Mouse (Mus musculus) hindbrain, embryonic 11.5 days (tissue): ENCODE measurements at regions not wholly inside any gene's neighbourhood (a gene's known extent, or its start where the extent isn't known, plus 50 kb on each side); places are given as distances from the start of the nearest gene placed in this dataset.
"Not testable (repeated sequence)": the region's sequence is repeated elsewhere in the genome, so short reads cannot be mapped to it uniquely, and the experiment has no call there.

Source experiments
- ATAC-seq: fragments of 200-750 bp; cut with Nextera tagmentation; 2 replicates; pipeline ENCODE4 v1.8.0; 2017; ENCODE audit warnings: mild to moderate bottlenecking, moderate TSS enrichment, moderate library complexity; ENCODE audit not compliant: low FRiP score
- DNase-seq: peaks from one replicate; pipeline ENCODE4 v3.0.0-alpha.2; 2015; ENCODE audit warnings: low spot score
- H3K27ac ChIP-seq: fragments of 300-500 bp; sonication (generic); 2 replicates; pipeline ENCODE4 v1.5.1; 2014; ENCODE audit warnings: mild to moderate bottlenecking, low read depth, low read length
- H3K27me3 ChIP-seq: fragments of 300-500 bp; sonication (generic); 2 replicates; pipeline ENCODE4 v1.6.1; 2014; ENCODE audit warnings: mild to moderate bottlenecking, low read length, moderate library complexity, mixed read lengths; ENCODE audit not compliant: control insufficient read depth, insufficient read depth
- H3K36me3 ChIP-seq: fragments of 300-500 bp; sonication (generic); 2 replicates; pipeline ENCODE4 v1.6.1; 2014; ENCODE audit warnings: mild to moderate bottlenecking, low read length, moderate library complexity, mixed read lengths; ENCODE audit not compliant: control insufficient read depth, insufficient read depth
- H3K4me1 ChIP-seq: fragments of 300-500 bp; sonication (generic); replicated peaks from 2 replicates; pipeline ENCODE4 v1.6.1; 2014; ENCODE audit warnings: low read length, mixed read lengths; ENCODE audit not compliant: control insufficient read depth, insufficient read depth
- H3K4me2 ChIP-seq: fragments of 300-500 bp; sonication (generic); replicated peaks from 2 replicates; pipeline ENCODE4 v1.6.1; 2014; ENCODE audit warnings: mild to moderate bottlenecking, low read depth, low read length
- H3K4me3 ChIP-seq: fragments of 300-500 bp; sonication (generic); 2 replicates; pipeline ENCODE4 v1.5.1; 2014; ENCODE audit warnings: low read depth, low read length
- H3K9ac ChIP-seq: fragments of 300-500 bp; sonication (generic); 2 replicates; pipeline ENCODE4 v1.6.1; 2014; ENCODE audit warnings: low read depth, low read length
- H3K9me3 ChIP-seq: fragments of 300-500 bp; sonication (generic); 2 replicates; pipeline ENCODE4 v1.6.1; 2016; ENCODE audit warnings: low read length; ENCODE audit not compliant: control insufficient read depth
- WGBS: fragments of 180-500 bp; shearing (Covaris S2); extraction: QIAGEN DNeasy Blood & Tissue Kit; methylation state at CpG from one replicate; pipeline ENCODE4 v1.1.7; 2014; 5-methylcytosine and 5-hydroxymethylcytosine counted together

- not testable (repeated sequence) for H3K4me3 ChIP-seq, H3K4me1 ChIP-seq, H3K27ac ChIP-seq, H3K27me3 ChIP-seq, H3K36me3 ChIP-seq, ATAC-seq, H3K9me3 ChIP-seq, H3K4me2 ChIP-seq, DNase-seq, H3K9ac ChIP-seq
- 93% methylated on average over 8 of the region's 8 CpGs for WGBS
These were observed 83.8 kb upstream of the Abca1 start for GRCm38 (mm10) chr4:53243473-53243872.

GRCm38 (mm10) chr4:53239856-53240255 lies 80.2 kb upstream of the Abca1 start:
- H3K27me3 ChIP-seq, result no peaks in the 10 kb centered on the region
- H3K9me3 ChIP-seq, result no peaks in the 10 kb centered on the region
- no peaks in the 10 kb centered on the region for H3K4me1 ChIP-seq
- H3K4me2 ChIP-seq, result no peak overlapping the region
- no peak overlapping the region for H3K27ac ChIP-seq
- no peak overlapping the region for H3K9ac ChIP-seq
- DNase-seq (no peak), ATAC-seq (no peak)
- no peaks in the 10 kb centered on the region for H3K36me3 ChIP-seq
- WGBS, result 77% methylated on average over 5 of the region's 5 CpGs
- H3K4me3 ChIP-seq, result no peak overlapping the region

DNA sequence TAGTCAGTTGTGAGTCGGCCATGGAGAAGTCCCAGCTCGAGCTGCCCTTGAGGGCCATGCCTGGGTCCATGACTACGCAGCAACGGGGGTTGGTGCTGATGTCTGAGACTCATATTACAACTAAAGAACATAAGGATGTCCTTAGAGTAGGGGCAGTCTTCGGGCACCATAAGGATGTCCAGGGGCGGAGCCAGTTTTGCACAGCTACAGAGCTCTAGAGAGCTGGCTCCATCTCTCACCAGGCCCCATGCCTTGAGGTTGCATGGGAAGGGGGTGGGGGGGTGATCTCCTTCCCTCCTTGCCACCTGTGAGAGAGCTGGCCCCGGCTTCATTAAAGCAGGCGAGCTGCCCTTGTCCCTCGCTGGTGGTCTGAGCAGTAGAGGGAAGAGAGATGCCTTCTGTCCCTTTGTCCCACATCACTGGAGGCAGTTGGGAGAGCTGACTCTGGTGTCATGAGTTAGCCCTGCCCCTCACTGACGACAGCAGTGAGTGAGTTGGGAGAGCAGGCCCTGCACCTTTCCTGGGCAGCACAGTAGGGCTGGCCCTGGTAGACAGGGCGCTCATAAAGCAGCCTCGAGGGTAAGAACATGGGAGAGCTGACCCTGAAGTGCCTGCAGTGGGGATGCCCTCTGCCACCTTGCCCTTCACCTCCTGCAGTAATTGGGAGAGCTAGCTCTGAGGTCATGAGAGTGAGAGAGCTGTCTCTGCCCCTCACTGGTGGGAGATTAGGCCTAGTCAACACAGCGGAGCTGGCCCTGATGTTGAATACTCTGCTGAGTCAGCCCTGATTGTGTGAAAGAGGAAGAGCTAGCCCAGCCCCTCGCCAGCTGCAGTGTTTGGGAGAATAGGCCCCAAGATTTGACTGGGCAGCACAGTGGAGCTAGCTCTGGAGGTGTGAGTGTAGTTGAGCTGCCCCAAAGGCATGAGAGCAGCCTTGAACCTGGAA lies 78.9 kb upstream of the Abca1 start:
- Histone ChIP-seq H3K27me3 (no peaks in the 10 kb centered on the region), H3K9me3 (no peaks in the 10 kb centered on the region), H3K27ac (no peak overlapping the region), H3K4me2 (no peak overlapping the region), H3K36me3 (no peaks in the 10 kb centered on the region), H3K9ac (no peak overlapping the region), H3K4me1 (no peaks in the 10 kb centered on the region), H3K4me3 (no peak overlapping the region)
- ATAC-seq, result peak; percentile 40; the same call in 1 of the 2 replicates
- 75% methylated on average over 14 of the region's 14 CpGs for WGBS
- DNase-seq, result no peak

DNA sequence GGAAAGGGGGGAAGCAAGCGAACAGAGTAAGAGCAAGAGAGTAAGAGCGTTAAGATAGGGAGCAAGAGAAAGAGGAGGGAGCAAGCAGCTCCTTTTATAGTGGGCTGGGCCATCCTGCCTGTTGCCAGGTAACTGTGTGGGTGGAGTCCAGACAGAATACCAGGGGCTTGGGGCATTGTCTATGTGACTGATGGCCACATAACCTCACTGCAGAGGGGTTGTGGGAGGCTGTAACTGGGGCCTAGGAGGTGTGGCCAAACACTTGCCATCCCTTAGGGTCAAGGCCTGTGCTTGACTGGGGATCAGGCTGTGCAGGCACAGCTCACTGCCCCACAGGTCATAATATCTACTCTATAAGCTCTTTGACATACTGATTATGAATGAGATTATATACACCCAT lies 76.2 kb upstream of the Abca1 start:
- H3K9me3 ChIP-seq, result no peaks in the 10 kb centered on the region
- DNase-seq (no peak), ATAC-seq (peak; percentile 53)
- no peak overlapping the region for H3K9ac ChIP-seq
- no peaks in the 10 kb centered on the region for H3K4me1 ChIP-seq
- no peak overlapping the region for H3K4me2 ChIP-seq
- WGBS, result 38% methylated on average over 2 of the region's 2 CpGs
- no peaks in the 10 kb centered on the region for H3K36me3 ChIP-seq
- no peak overlapping the region for H3K4me3 ChIP-seq
- no peak overlapping the region for H3K27ac ChIP-seq
- no peaks in the 10 kb centered on the region for H3K27me3 ChIP-seq

GRCm38 (mm10) chr4:53232436-53232835 lies 72.7 kb upstream of the Abca1 start:
- WGBS, result 65% methylated on average over 3 of the region's 3 CpGs

DNA sequence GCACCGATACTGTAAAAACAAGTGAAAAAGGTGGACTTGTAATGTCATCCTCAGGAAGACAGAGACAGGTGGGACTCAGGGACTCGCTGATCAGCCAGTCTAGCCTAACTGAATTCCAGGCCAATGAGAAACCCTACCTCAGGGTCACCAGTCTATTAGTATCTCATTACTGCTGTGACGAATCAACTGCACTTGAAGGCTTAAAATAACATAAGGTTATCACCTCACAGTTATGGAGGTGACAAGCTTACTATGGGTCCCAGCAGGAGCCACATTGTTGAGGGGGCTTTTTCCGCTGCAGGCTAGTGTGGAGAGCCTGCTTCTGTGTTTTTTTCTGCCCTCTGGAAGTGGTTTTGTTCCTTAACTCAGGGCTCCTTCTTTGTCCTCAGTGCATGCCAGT lies 72.2 kb upstream of the Abca1 start:
- Histone ChIP-seq H3K27me3 (no peaks in the 10 kb centered on the region), H3K4me1 (no peaks in the 10 kb centered on the region), H3K9me3 (no peaks in the 10 kb centered on the region), H3K4me2 (no peak overlapping the region), H3K4me3 (no peak overlapping the region), H3K9ac (no peak overlapping the region), H3K36me3 (no peaks in the 10 kb centered on the region), H3K27ac (no peak overlapping the region)
- ATAC-seq, result no peak
- no peak for DNase-seq
- WGBS, result 44% methylated on average over 4 of the region's 4 CpGs

More at GRCm38 (mm10) chr4:53232436-53232835, 72.7 kb upstream of the Abca1 start:
- no peak for ATAC-seq
- H3K9me3 ChIP-seq, result no peaks in the 10 kb centered on the region
- no peak overlapping the region for H3K9ac ChIP-seq
- H3K4me2 ChIP-seq, result no peak overlapping the region
- H3K4me1 ChIP-seq, result no peaks in the 10 kb centered on the region
- no peaks in the 10 kb centered on the region for H3K36me3 ChIP-seq
- H3K27ac ChIP-seq, result no peak overlapping the region
- H3K4me3 ChIP-seq, result no peak overlapping the region
- DNase-seq, result no peak
- H3K27me3 ChIP-seq, result no peaks in the 10 kb centered on the region

GRCm38 (mm10) chr4:53231046-53231445 lies 71.4 kb upstream of the Abca1 start:
- WGBS, result 88% methylated on average over 2 of the region's 2 CpGs
- Histone ChIP-seq H3K4me2 (no peak overlapping the region), H3K4me3 (no peak overlapping the region)

GRCm38 (mm10) chr4:53228444-53228843 lies 68.7 kb upstream of the Abca1 start:
- 51% methylated on average over 4 of the region's 4 CpGs for WGBS
- Histone ChIP-seq H3K9me3 (no peaks in the 10 kb centered on the region), H3K27me3 (no peaks in the 10 kb centered on the region), H3K4me2 (no peak overlapping the region), H3K9ac (no peak overlapping the region), H3K4me3 (no peak overlapping the region), H3K27ac (no peak overlapping the region), H3K4me1 (no peaks in the 10 kb centered on the region), H3K36me3 (no peaks in the 10 kb centered on the region)
- ATAC-seq, result no peak
- DNase-seq, result no peak

More at GRCm38 (mm10) chr4:53231046-53231445, 71.4 kb upstream of the Abca1 start:
- no peak for ATAC-seq
- Histone ChIP-seq H3K36me3 (no peaks in the 10 kb centered on the region), H3K4me1 (no peaks in the 10 kb centered on the region), H3K27me3 (no peaks in the 10 kb centered on the region), H3K9ac (no peak overlapping the region), H3K9me3 (no peaks in the 10 kb centered on the region), H3K27ac (no peak overlapping the region)
- no peak for DNase-seq

DNA sequence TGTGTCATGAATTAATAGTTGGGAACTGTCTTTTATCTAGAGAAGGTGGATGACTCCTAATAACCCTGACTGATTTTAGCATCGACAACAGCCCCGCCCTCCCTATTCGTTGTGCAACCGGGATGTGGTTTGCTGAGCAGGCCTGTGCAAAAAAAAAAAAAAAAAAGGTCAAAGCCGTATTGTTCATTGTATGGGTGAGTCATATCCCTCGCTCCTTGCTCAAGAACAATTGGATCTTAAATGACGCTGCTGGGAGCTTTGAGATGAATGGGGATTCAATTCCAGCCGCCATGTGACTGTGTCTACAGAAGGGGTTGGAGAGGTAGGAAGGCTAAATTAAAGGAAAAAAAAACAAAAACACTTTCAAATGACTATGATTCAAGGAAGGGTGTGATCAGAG lies 68.1 kb upstream of the Abca1 start:
- Histone ChIP-seq H3K9me3 (no peaks in the 10 kb centered on the region), H3K36me3 (no peaks in the 10 kb centered on the region), H3K4me3 (no peak overlapping the region), H3K27ac (no peak overlapping the region), H3K27me3 (no peaks in the 10 kb centered on the region), H3K9ac (no peak overlapping the region), H3K4me1 (no peaks in the 10 kb centered on the region), H3K4me2 (no peak overlapping the region)
- WGBS, result 35% methylated on average over 8 of the region's 8 CpGs
- DNase-seq, result peak; percentile 19
- peak; percentile 51; the same call in 1 of the 2 replicates for ATAC-seq
